Mouse (Mus musculus) kidney, postnatal 10 days (tissue): ENCODE measurements around the gene Tex10.

Experiments
- DNase-seq: peaks from one replicate; pipeline ENCODE4 v3.0.0; 2021; ENCODE audit warnings: mixed read lengths

The Tex10 gene

DNA sequence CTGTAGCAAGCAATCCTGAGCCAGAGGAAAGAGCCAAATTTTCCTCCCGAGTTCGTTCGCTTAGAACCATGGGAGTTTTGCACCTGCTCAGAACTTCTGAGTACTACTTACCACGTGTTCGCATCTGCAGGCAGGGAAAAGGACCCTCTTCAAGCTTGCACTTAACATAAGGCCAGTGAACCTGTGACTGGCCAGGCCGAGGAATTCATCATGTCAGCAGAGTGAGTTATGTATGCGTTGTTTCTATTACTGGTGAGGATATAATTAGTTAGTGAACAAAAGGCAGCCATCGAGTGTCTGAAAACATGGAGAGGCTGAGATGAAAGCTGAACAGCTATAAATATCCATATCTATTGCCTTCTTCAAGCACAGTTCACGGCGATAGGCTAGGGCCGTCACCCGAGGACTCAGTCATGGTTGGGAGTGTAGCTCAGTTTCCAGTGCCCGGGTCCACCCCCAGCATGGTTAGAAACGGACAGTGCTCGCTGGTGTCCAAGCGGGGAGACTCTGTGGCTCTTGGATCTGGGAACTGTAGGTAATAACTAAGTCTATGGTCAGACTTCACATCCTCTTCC, 70.1 kb downstream of the Tex10 start:
- DNase-seq = no peak

- no peak for DNase-seq
Measured at GRCm38 (mm10) chr4:48396949-48397348, 76.3 kb downstream of the Tex10 start.

GRCm38 (mm10) chr4:48382506-48382905, 90.8 kb downstream of the Tex10 start:
- no peak for DNase-seq

- peak; percentile 87 for DNase-seq
Measured at GRCm38 (mm10) chr4:48380940-48381339, 92.3 kb downstream of the Tex10 start.
